Mouse (Mus musculus): ENCODE results near the gene Spr. TPM values are rescaled to one million over a fixed set of nuclear protein-coding genes. Genes with fewer than 3 reads are reported as not detected.
A peak's percentile ranks its signal among the peaks of the same experiment; 100 is the strongest.
"Not testable (repeated sequence)": the region's sequence is repeated elsewhere in the genome, so short reads cannot be mapped to it uniquely, and the experiment has no call there.

Gene Spr
- polyA plus RNA-seq, 1 experiment from 2014 or later: 54.5 TPM

- H3K9me3 ChIP-seq (replicated peaks; ENCODE audit: control insufficient read depth, low read length): no peaks in the 10 kb centered on the region
- no peaks in the 10 kb centered on the region for H3K36me3 ChIP-seq (replicated peaks; ENCODE audit: control insufficient read depth, insufficient read depth, low read depth, low read length)
- no peak for ATAC-seq (replicated peaks; ENCODE audit: insufficient number of reproducible peaks, low FRiP score, low TSS enrichment, low read depth)
- H3K4me2 ChIP-seq (ENCODE audit: low read depth, low read length): no peak overlapping the region
- H3K9ac ChIP-seq (replicated peaks; ENCODE audit: low read length): no peak overlapping the region
- 52% methylated on average over 3 of the region's 3 CpGs for WGBS
- no peaks in the 10 kb centered on the region for H3K4me1 ChIP-seq (ENCODE audit: control insufficient read depth, insufficient read depth, low read length)
- DNase-seq (ENCODE audit: low spot score): no peak
- H3K27ac ChIP-seq (replicated peaks; ENCODE audit: low read depth, low read length): no peak overlapping the region
- no peaks in the 10 kb centered on the region for H3K27me3 ChIP-seq (ENCODE audit: control insufficient read depth, insufficient read depth, low read length)
- H3K4me3 ChIP-seq (ENCODE audit: low read depth, low read length): no peak overlapping the region
Observed at GRCm38 (mm10) chr6:85147636-85148035, 10.1 kb upstream of the Spr start.

DNA sequence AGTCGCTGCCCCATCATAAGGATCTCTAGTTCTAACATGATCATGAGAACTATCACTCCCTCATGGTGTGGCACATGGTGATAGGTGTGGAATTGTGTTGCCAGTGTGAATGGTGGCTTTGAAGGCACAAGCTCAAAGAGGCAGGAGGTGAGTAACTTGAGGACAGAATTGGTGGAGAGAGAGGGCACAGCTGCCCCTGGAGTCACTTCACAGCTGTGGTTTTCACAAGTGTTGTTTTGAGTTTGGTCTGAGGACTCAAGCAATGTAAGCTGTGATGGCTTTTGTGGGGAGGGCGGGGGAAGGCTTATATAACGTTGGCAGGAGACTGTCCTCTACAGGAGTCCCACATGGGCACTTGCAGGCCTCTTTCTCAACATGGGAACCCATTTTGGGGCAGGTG, 6.9 kb upstream of the Spr start:
- H3K36me3 ChIP-seq (replicated peaks; ENCODE audit: control insufficient read depth, insufficient read depth, low read depth, low read length): no peaks in the 10 kb centered on the region
- no peak overlapping the region for H3K4me2 ChIP-seq (ENCODE audit: low read depth, low read length)
- DNase-seq (ENCODE audit: low spot score) (no peak), ATAC-seq (replicated peaks; ENCODE audit: insufficient number of reproducible peaks, low FRiP score, low TSS enrichment, low read depth) (no peak)
- 72% methylated on average over 3 of the region's 3 CpGs for WGBS
- no peak overlapping the region for H3K27ac ChIP-seq (replicated peaks; ENCODE audit: low read depth, low read length)
- H3K4me3 ChIP-seq (ENCODE audit: low read depth, low read length): no peak overlapping the region
- H3K27me3 ChIP-seq (ENCODE audit: control insufficient read depth, insufficient read depth, low read length): no peaks in the 10 kb centered on the region
- H3K9me3 ChIP-seq (replicated peaks; ENCODE audit: control insufficient read depth, low read length): no peaks in the 10 kb centered on the region
- H3K4me1 ChIP-seq (ENCODE audit: control insufficient read depth, insufficient read depth, low read length): no peaks in the 10 kb centered on the region
- no peak overlapping the region for H3K9ac ChIP-seq (replicated peaks; ENCODE audit: low read length)

GRCm38 (mm10) chr6:85141013-85141412, 3.4 kb upstream of the Spr start:
- DNase-seq (ENCODE audit: low spot score): peak; percentile 72
- 6% methylated on average over 6 of the region's 7 CpGs for WGBS

DNA sequence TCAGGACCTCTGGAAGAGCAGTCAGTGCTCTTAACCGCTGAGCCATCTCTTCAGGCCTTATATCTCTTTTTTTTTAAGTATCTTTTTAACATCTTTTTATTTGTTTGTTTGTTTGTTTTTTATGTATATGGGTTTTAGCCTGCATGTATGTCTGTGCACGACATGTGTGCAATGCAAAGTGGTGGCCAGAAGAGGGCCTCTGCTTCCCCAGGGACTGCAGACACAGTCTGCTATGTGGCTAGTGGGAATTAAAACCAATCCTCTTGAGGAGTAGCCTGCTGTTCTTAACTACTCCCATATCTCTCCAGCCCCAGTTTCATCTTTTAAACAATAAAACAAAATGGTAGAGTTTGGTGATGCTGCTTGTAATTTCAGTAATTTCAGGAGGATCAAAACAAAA, 2.0 kb upstream of the Spr start:
- no peak for ATAC-seq (replicated peaks; ENCODE audit: insufficient number of reproducible peaks, low FRiP score, low TSS enrichment, low read depth)
- Histone ChIP-seq H3K9ac (replicated peaks; ENCODE audit: low read length) (no peak overlapping the region), H3K36me3 (replicated peaks; ENCODE audit: control insufficient read depth, insufficient read depth, low read depth, low read length) (no peaks in the 10 kb centered on the region), H3K4me2 (ENCODE audit: low read depth, low read length) (no peak overlapping the region), H3K9me3 (replicated peaks; ENCODE audit: control insufficient read depth, low read length) (no peaks in the 10 kb centered on the region), H3K4me3 (ENCODE audit: low read depth, low read length) (no peak overlapping the region), H3K27me3 (ENCODE audit: control insufficient read depth, insufficient read depth, low read length) (no peaks in the 10 kb centered on the region), H3K4me1 (ENCODE audit: control insufficient read depth, insufficient read depth, low read length) (no peaks in the 10 kb centered on the region), H3K27ac (replicated peaks; ENCODE audit: low read depth, low read length) (no peak overlapping the region)
- WGBS: 87% methylated on average over 2 of the region's 2 CpGs
- no peak for DNase-seq (ENCODE audit: low spot score)

More at GRCm38 (mm10) chr6:85141013-85141412, 3.4 kb upstream of the Spr start:
- H3K4me2 ChIP-seq (ENCODE audit: low read depth, low read length); H3K4me3 ChIP-seq (ENCODE audit: low read depth, low read length); H3K36me3 ChIP-seq (replicated peaks; ENCODE audit: control insufficient read depth, insufficient read depth, low read depth, low read length); H3K27me3 ChIP-seq (ENCODE audit: control insufficient read depth, insufficient read depth, low read length); H3K9ac ChIP-seq (replicated peaks; ENCODE audit: low read length); ATAC-seq (replicated peaks; ENCODE audit: insufficient number of reproducible peaks, low FRiP score, low TSS enrichment, low read depth); H3K9me3 ChIP-seq (replicated peaks; ENCODE audit: control insufficient read depth, low read length); H3K4me1 ChIP-seq (ENCODE audit: control insufficient read depth, insufficient read depth, low read length); H3K27ac ChIP-seq (replicated peaks; ENCODE audit: low read depth, low read length): not testable (repeated sequence)

- not testable (repeated sequence) for H3K27me3 ChIP-seq (ENCODE audit: control insufficient read depth, insufficient read depth, low read length); H3K36me3 ChIP-seq (replicated peaks; ENCODE audit: control insufficient read depth, insufficient read depth, low read depth, low read length); H3K4me1 ChIP-seq (ENCODE audit: control insufficient read depth, insufficient read depth, low read length); H3K9me3 ChIP-seq (replicated peaks; ENCODE audit: control insufficient read depth, low read length); H3K27ac ChIP-seq (replicated peaks; ENCODE audit: low read depth, low read length); DNase-seq (ENCODE audit: low spot score)
- peak; percentile 30; the same call in 1 of the 2 replicates for ATAC-seq (replicated peaks; ENCODE audit: insufficient number of reproducible peaks, low FRiP score, low TSS enrichment, low read depth)
- Histone ChIP-seq H3K4me3 (ENCODE audit: low read depth, low read length) (peak overlapping the region; percentile 71), H3K9ac (replicated peaks; ENCODE audit: low read length) (peak overlapping the region; percentile 83), H3K4me2 (ENCODE audit: low read depth, low read length) (peak overlapping the region; percentile 45)
- 62% methylated on average over 7 of the region's 7 CpGs for WGBS
Observed at GRCm38 (mm10) chr6:85136784-85137183, 782 bp downstream of the Spr start.

- peak; percentile 35 for DNase-seq (ENCODE audit: low spot score)
- not testable (repeated sequence) for H3K4me1 ChIP-seq (ENCODE audit: control insufficient read depth, insufficient read depth, low read length)
Observed at GRCm38 (mm10) chr6:85132794-85133193, 4.8 kb downstream of the Spr start.

GRCm38 (mm10) chr6:85132237-85132636, 5.3 kb downstream of the Spr start:
- not testable (repeated sequence) for H3K9me3 ChIP-seq (replicated peaks; ENCODE audit: control insufficient read depth, low read length); H3K27me3 ChIP-seq (ENCODE audit: control insufficient read depth, insufficient read depth, low read length); H3K4me3 ChIP-seq (ENCODE audit: low read depth, low read length); H3K9ac ChIP-seq (replicated peaks; ENCODE audit: low read length); H3K4me2 ChIP-seq (ENCODE audit: low read depth, low read length); H3K4me1 ChIP-seq (ENCODE audit: control insufficient read depth, insufficient read depth, low read length); H3K36me3 ChIP-seq (replicated peaks; ENCODE audit: control insufficient read depth, insufficient read depth, low read depth, low read length); ATAC-seq (replicated peaks; ENCODE audit: insufficient number of reproducible peaks, low FRiP score, low TSS enrichment, low read depth); DNase-seq (ENCODE audit: low spot score); H3K27ac ChIP-seq (replicated peaks; ENCODE audit: low read depth, low read length)
- WGBS: 89% methylated on average over 3 of the region's 3 CpGs

More at GRCm38 (mm10) chr6:85132794-85133193, 4.8 kb downstream of the Spr start:
- H3K36me3 ChIP-seq (replicated peaks; ENCODE audit: control insufficient read depth, insufficient read depth, low read depth, low read length); H3K27me3 ChIP-seq (ENCODE audit: control insufficient read depth, insufficient read depth, low read length); ATAC-seq (replicated peaks; ENCODE audit: insufficient number of reproducible peaks, low FRiP score, low TSS enrichment, low read depth); H3K9ac ChIP-seq (replicated peaks; ENCODE audit: low read length); H3K9me3 ChIP-seq (replicated peaks; ENCODE audit: control insufficient read depth, low read length); H3K27ac ChIP-seq (replicated peaks; ENCODE audit: low read depth, low read length); H3K4me3 ChIP-seq (ENCODE audit: low read depth, low read length); H3K4me2 ChIP-seq (ENCODE audit: low read depth, low read length): not testable (repeated sequence)
- 30% methylated on average over 3 of the region's 3 CpGs for WGBS

GRCm38 (mm10) chr6:85131673-85132072, 5.9 kb downstream of the Spr start:
- H3K27ac ChIP-seq (replicated peaks; ENCODE audit: low read depth, low read length): no peak overlapping the region
- no peak overlapping the region for H3K4me2 ChIP-seq (ENCODE audit: low read depth, low read length)
- no peak overlapping the region for H3K4me3 ChIP-seq (ENCODE audit: low read depth, low read length)
- WGBS: 5% methylated on average over 4 of the region's 4 CpGs
- no peaks in the 10 kb centered on the region for H3K9me3 ChIP-seq (replicated peaks; ENCODE audit: control insufficient read depth, low read length)
- no peak for ATAC-seq (replicated peaks; ENCODE audit: insufficient number of reproducible peaks, low FRiP score, low TSS enrichment, low read depth)
- DNase-seq (ENCODE audit: low spot score): peak; percentile 86
- no peaks in the 10 kb centered on the region for H3K36me3 ChIP-seq (replicated peaks; ENCODE audit: control insufficient read depth, insufficient read depth, low read depth, low read length)
- no peak overlapping the region for H3K9ac ChIP-seq (replicated peaks; ENCODE audit: low read length)
- peaks cover 8% of the 10 kb centered on the region for H3K27me3 ChIP-seq (ENCODE audit: control insufficient read depth, insufficient read depth, low read length)
- H3K4me1 ChIP-seq (ENCODE audit: control insufficient read depth, insufficient read depth, low read length): no peaks in the 10 kb centered on the region

All from embryonic facial prominence, embryonic 11.5 days (tissue).